Mouse (Mus musculus) MEL-GATA-1-ER (cell line): ENCODE results near the gene Slco2a1.
"Not testable (repeated sequence)": the region's sequence is repeated elsewhere in the genome, so short reads cannot be mapped to it uniquely, and the experiment has no call there.

ENCODE experiments used
- DNase-seq: peaks from one replicate; pipeline ENCODE4 v3.0.0-alpha.2; 2012; ENCODE audit warnings: low read depth; ENCODE audit errors: extremely low read depth

The Slco2a1 gene

GRCm38 (mm10) chr9:103082246-103082975, 93.9 kb downstream of the Slco2a1 start:
- DNase-seq: no peak

GRCm38 (mm10) chr9:103083405-103083804, 94.9 kb downstream of the Slco2a1 start:
- no peak for DNase-seq

- no peak for DNase-seq
These were observed 98.2 kb downstream of the Slco2a1 start for GRCm38 (mm10) chr9:103086736-103087135.

- DNase-seq: no peak
These were observed 98.8 kb downstream of the Slco2a1 start for GRCm38 (mm10) chr9:103087301-103087700.

GRCm38 (mm10) chr9:103088661-103089060, 100.1 kb downstream of the Slco2a1 start:
- DNase-seq: no peak

GRCm38 (mm10) chr9:103090116-103090875, 101.8 kb downstream of the Slco2a1 start:
- no peak for DNase-seq

- DNase-seq: no peak
These were observed 102.7 kb downstream of the Slco2a1 start for GRCm38 (mm10) chr9:103091039-103091883.

GRCm38 (mm10) chr9:103092248-103092647, 103.7 kb downstream of the Slco2a1 start:
- no peak for DNase-seq

GRCm38 (mm10) chr9:103093681-103094080, 105.2 kb downstream of the Slco2a1 start:
- DNase-seq: no peak

- not testable (repeated sequence) for DNase-seq
These were observed 119.9 kb downstream of the Slco2a1 start for GRCm38 (mm10) chr9:103108341-103108798.

- DNase-seq: no peak
These were observed 120.6 kb downstream of the Slco2a1 start for GRCm38 (mm10) chr9:103108943-103109670.

- no peak for DNase-seq
These were observed 121.4 kb downstream of the Slco2a1 start for GRCm38 (mm10) chr9:103109911-103110310.

GRCm38 (mm10) chr9:103110727-103111501, 122.4 kb downstream of the Slco2a1 start:
- no peak for DNase-seq

GRCm38 (mm10) chr9:103111621-103112470, 123.3 kb downstream of the Slco2a1 start, which contains the start of gene Rab6b:
TSS of gene Rab6b (plus strand) at chr9:103111787.
- no peak for DNase-seq

GRCm38 (mm10) chr9:103112471-103113271, 124.2 kb downstream of the Slco2a1 start:
- DNase-seq: no peak

- no peak for DNase-seq
These were observed 124.8 kb downstream of the Slco2a1 start for GRCm38 (mm10) chr9:103113351-103113750.

- DNase-seq: no peak
These were observed 125.8 kb downstream of the Slco2a1 start for GRCm38 (mm10) chr9:103114326-103114725.

GRCm38 (mm10) chr9:103114901-103115300, 126.4 kb downstream of the Slco2a1 start:
- DNase-seq: no peak
